Mouse (Mus musculus): ENCODE measurements around the gene E130309D02Rik.

- no peak for TF ChIP-seq CTCF (IDR thresholded peaks at IDR 0.05; ENCODE audit: control insufficient read depth, insufficient read depth, insufficient read length)
- peak; percentile 35 for TF ChIP-seq USF1 (IDR thresholded peaks at IDR 0.05; ENCODE audit: low read depth)
- TF ChIP-seq MYOD1 (IDR thresholded peaks at IDR 0.05; ENCODE audit: control insufficient read depth, insufficient read length, low read depth) = no peak
- no peak for TF ChIP-seq CEBPB (IDR thresholded peaks at IDR 0.05; ENCODE audit: low read depth)
These were observed 45.6 kb downstream of the E130309D02Rik start, which contains the start of gene Zfp316 for GRCm38 (mm10) chr5:143269363-143270150.

Measured in C2C12 (cell line).